Mouse (Mus musculus) forebrain, embryonic 15.5 days (tissue): Measurements from ENCODE around the gene Sigmar1. TPM values are rescaled to one million over a fixed set of nuclear protein-coding genes. Genes with fewer than 3 reads are reported as not detected.
A peak's percentile ranks its signal among the peaks of the same experiment; 100 is the strongest.

ENCODE experiments used
- ATAC-seq: fragments of 200-750 bp; cut with Nextera tagmentation; replicated peaks from 2 replicates; pipeline ENCODE4 v1.8.0; 2017; ENCODE audit warnings: mild to moderate bottlenecking, moderate TSS enrichment, moderate library complexity
- H3K27ac ChIP-seq: fragments of 300-500 bp; sonication (generic); replicated peaks from 2 replicates; pipeline ENCODE4 v1.5.1; 2015; ENCODE audit warnings: mild to moderate bottlenecking, inconsistent platforms
- H3K27me3 ChIP-seq: fragments of 300-500 bp; sonication (generic); 2 replicates; pipeline ENCODE4 v1.6.1; 2015; ENCODE audit warnings: inconsistent platforms
- H3K36me3 ChIP-seq: fragments of 300-500 bp; sonication (generic); 2 replicates; pipeline ENCODE4 v1.6.1; 2015; ENCODE audit warnings: mild to moderate bottlenecking, inconsistent platforms
- H3K4me1 ChIP-seq: fragments of 300-500 bp; sonication (generic); 2 replicates; pipeline ENCODE4 v1.6.1; 2015; ENCODE audit warnings: inconsistent platforms
- H3K4me2 ChIP-seq: fragments of 300-500 bp; sonication (generic); replicated peaks from 2 replicates; pipeline ENCODE4 v1.6.1; 2015; ENCODE audit warnings: mild to moderate bottlenecking, inconsistent platforms
- H3K4me3 ChIP-seq: fragments of 300-500 bp; sonication (generic); 2 replicates; pipeline ENCODE4 v1.5.1; 2015; ENCODE audit warnings: mild to moderate bottlenecking, inconsistent platforms
- H3K9ac ChIP-seq: fragments of 300-500 bp; sonication (generic); replicated peaks from 2 replicates; pipeline ENCODE4 v1.6.1; 2015; ENCODE audit warnings: mild to moderate bottlenecking, inconsistent platforms
- H3K9me3 ChIP-seq: fragments of 300-500 bp; sonication (generic); 2 replicates; pipeline ENCODE4 v1.6.1; 2016; ENCODE audit warnings: inconsistent platforms
- WGBS: fragments of 180-500 bp; shearing (Covaris S2); methylation state at CpG from one replicate; pipeline ENCODE4 v1.1.7; 2015; ENCODE audit warnings: mixed read lengths; 5-methylcytosine and 5-hydroxymethylcytosine counted together
- polyA plus RNA-seq: library from polyadenylated mRNA; unstranded; fragments of >200 nt; fragmentation: Nextera tagmentation; extraction: Ambion mirVana; gene quantifications from 2 replicates; pipeline ENCODE4 v1.2.1, GENCODE M21; 2015

The Sigmar1 gene
- polyA plus RNA-seq, 1 experiment from 2014 or later = 46.3 TPM

GRCm38 (mm10) chr4:41745021-41745420, 10.9 kb downstream of the Sigmar1 start:
- WGBS = 88% methylated on average over 1 of the region's 1 CpGs
- H3K9me3 ChIP-seq = peaks cover 8% of the 10 kb centered on the region
- no peak overlapping the region for H3K4me2 ChIP-seq
- no peak overlapping the region for H3K27ac ChIP-seq
- peaks cover 11% of the 10 kb centered on the region for H3K4me1 ChIP-seq
- H3K27me3 ChIP-seq = no peaks in the 10 kb centered on the region
- no peak for ATAC-seq
- no peak overlapping the region for H3K4me3 ChIP-seq
- no peak overlapping the region for H3K9ac ChIP-seq
- H3K36me3 ChIP-seq = no peaks in the 10 kb centered on the region

- 72% methylated on average over 2 of the region's 2 CpGs for WGBS
- Histone ChIP-seq H3K36me3 (no peaks in the 10 kb centered on the region), H3K27ac (no peak overlapping the region), H3K9me3 (peaks cover 8% of the 10 kb centered on the region), H3K4me2 (no peak overlapping the region), H3K4me1 (peaks cover 20% of the 10 kb centered on the region), H3K9ac (no peak overlapping the region), H3K4me3 (no peak overlapping the region), H3K27me3 (no peaks in the 10 kb centered on the region)
- no peak for ATAC-seq
Measured at GRCm38 (mm10) chr4:41744131-41744530, 11.8 kb downstream of the Sigmar1 start.

DNA sequence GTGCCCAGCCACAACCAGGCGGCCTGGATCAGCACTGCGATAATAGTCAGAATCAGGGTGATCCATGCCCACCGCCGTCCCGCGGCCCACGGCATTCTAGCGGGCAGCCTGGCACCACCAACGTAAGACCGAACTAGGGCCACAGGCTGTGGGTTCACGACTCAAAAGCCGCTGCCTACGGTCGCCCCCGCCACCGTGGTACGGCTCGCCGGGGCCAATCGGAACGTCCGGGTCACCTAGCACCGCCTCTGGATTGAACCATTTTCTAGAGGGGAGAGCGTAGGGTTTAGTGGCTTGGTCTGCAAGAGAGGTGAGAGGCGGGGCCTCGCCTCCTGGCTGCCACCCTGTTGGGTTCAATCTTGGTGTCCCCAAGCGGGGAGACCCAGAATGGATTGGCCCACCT, 14.8 kb downstream of the Sigmar1 start:
- Histone ChIP-seq H3K4me1 (peaks cover 24% of the 10 kb centered on the region), H3K9ac (peak overlapping the region; percentile 77), H3K4me3 (peak overlapping the region; percentile 81), H3K27me3 (no peaks in the 10 kb centered on the region), H3K27ac (peak overlapping the region; percentile 80), H3K36me3 (peaks cover 5% of the 10 kb centered on the region; the same call in 1 of the 2 replicates), H3K9me3 (peaks cover 3% of the 10 kb centered on the region), H3K4me2 (peak overlapping the region; percentile 88)
- peak; percentile 97 for ATAC-seq
- WGBS = under 1% methylated on average over 27 of the region's 27 CpGs

- Histone ChIP-seq H3K9me3 (no peaks in the 10 kb centered on the region), H3K4me3 (peak overlapping the region; percentile 81), H3K27ac (peak overlapping the region; percentile 80), H3K4me2 (peak overlapping the region; percentile 88), H3K9ac (peak overlapping the region; percentile 77), H3K36me3 (peaks cover 5% of the 10 kb centered on the region; the same call in 1 of the 2 replicates), H3K27me3 (no peaks in the 10 kb centered on the region), H3K4me1 (peaks cover 24% of the 10 kb centered on the region)
- under 1% methylated on average over 48 of the region's 48 CpGs for WGBS
- ATAC-seq = peak; percentile 80
Measured at GRCm38 (mm10) chr4:41740380-41741157, 15.4 kb downstream of the Sigmar1 start.

GRCm38 (mm10) chr4:41739260-41739659, 16.7 kb downstream of the Sigmar1 start:
- Histone ChIP-seq H3K4me3 (no peak overlapping the region), H3K9me3 (no peaks in the 10 kb centered on the region), H3K4me2 (no peak overlapping the region), H3K9ac (no peak overlapping the region), H3K4me1 (peaks cover 24% of the 10 kb centered on the region), H3K27ac (no peak overlapping the region), H3K36me3 (peaks cover 5% of the 10 kb centered on the region; the same call in 1 of the 2 replicates), H3K27me3 (no peaks in the 10 kb centered on the region)
- 95% methylated on average over 13 of the region's 13 CpGs for WGBS
- no peak for ATAC-seq

DNA sequence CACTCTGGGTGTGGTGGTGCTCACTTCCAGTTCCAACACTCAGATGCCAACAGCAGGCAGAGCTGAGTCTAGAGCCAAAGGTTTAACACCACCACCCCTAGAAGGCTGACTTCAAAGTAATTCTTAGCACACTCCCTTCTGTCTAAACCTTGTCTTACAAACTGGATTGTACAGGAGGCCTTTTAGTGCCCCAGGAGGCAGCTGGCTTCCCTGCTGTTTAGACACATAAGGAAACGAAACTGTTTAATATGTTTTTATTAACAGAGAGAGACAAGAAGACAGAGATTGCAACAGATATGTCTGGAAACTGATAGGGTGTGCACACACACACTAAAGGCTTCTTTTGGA, 17.7 kb downstream of the Sigmar1 start:
- Histone ChIP-seq H3K9me3 (no peaks in the 10 kb centered on the region), H3K4me2 (no peak overlapping the region), H3K27me3 (no peaks in the 10 kb centered on the region), H3K4me1 (peaks cover 24% of the 10 kb centered on the region), H3K36me3 (peaks cover 5% of the 10 kb centered on the region; the same call in 1 of the 2 replicates), H3K9ac (no peak overlapping the region), H3K4me3 (no peak overlapping the region), H3K27ac (no peak overlapping the region)
- WGBS = 73% methylated on average over 1 of the region's 1 CpGs
- no peak for ATAC-seq

DNA sequence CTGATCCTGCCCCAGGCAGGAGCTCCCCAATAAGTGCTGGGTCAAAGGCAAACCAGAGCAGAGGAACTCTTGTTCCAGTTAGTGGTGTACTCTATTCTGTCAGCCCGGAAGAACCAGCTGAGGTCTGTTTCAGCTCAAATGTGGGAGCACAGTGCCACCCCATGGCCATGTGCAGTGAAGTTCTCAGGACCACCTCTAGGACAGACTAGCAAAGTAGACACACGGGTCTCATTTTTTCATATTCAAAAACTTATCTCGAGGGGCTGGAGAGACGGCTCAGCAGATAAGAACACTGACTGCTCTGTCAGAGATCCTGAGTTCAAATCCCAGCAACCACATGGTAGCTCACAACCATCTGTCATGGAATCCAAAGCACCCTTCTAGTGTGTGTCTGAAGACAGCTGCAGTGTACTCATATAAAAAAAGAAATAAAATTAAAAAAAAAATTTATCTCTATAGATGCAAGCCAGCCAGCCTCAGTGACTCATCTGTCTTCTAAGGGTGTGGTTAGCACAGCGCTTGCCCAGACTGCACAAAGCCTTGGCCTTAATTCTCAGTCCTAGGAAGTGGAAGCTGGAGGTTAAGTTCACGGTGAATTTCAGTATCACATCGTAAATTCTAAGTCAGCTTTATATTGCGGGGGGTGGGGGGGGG, 18.2 kb downstream of the Sigmar1 start:
- Histone ChIP-seq H3K4me3 (no peak overlapping the region), H3K4me2 (no peak overlapping the region), H3K9me3 (no peaks in the 10 kb centered on the region), H3K9ac (no peak overlapping the region), H3K4me1 (peaks cover 24% of the 10 kb centered on the region), H3K27ac (no peak overlapping the region), H3K36me3 (peaks cover 5% of the 10 kb centered on the region; the same call in 1 of the 2 replicates), H3K27me3 (peaks cover under 1% of the 10 kb centered on the region; the same call in 1 of the 2 replicates)
- ATAC-seq = peak; percentile 39; the same call in 1 of the 2 replicates
- WGBS = 50% methylated on average over 8 of the region's 8 CpGs

DNA sequence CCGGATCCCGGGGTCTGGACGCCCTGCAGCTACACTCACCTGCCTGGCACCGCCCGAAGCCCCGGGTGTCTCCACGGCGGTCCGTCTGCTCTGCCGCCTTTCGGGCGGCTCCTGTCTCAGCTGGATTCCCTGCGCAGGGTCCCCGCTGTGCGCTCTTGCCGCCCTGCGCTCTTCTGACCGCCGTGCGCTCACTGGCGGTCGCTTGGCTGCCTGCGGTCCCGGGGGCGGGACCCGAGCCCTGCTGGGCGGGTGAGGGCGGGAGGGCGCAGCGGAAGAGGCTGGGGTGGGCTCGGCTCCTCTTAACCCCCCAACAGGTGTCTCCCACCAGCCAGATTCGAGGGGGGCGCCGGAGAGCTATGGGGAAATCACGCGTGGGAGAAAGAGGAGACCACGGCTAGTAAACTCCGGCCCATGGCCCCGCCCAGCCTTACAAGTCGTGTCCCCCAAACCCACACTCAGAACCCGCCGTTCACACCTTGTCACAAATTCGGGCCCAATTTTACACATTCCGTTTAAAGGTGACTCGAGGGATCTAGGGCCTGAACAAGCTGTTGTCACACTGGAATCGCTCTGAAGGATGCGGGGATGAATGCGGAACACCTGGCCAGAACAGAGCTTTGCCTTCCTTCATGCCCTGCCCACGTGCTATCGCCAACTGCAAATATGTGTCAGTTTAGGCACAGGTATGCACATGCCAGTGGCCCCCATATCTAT, 24.7 kb downstream of the Sigmar1 start, which contains the start of gene Arid3c:
TSS of gene Arid3c (minus strand) at position 91 of the 714 bp plus-strand sequence.
- Histone ChIP-seq H3K27ac (no peak within 1 kb of the TSS), H3K4me3 (peak within 1 kb of the TSS; percentile 33), H3K27me3 (peaks cover 37% of the 10 kb centered on the region), H3K36me3 (no peaks in the 10 kb centered on the region), H3K4me1 (peaks cover 23% of the 10 kb centered on the region), H3K4me2 (peak within 1 kb of the TSS; percentile 58), H3K9ac (0 out of 2 replicates have a peak within 1 kb of the TSS, but pooled peaks have one; percentile 30), H3K9me3 (no peaks in the 10 kb centered on the region)
- 1% methylated on average over 50 of the region's 50 CpGs for WGBS
- ATAC-seq = no peak

DNA sequence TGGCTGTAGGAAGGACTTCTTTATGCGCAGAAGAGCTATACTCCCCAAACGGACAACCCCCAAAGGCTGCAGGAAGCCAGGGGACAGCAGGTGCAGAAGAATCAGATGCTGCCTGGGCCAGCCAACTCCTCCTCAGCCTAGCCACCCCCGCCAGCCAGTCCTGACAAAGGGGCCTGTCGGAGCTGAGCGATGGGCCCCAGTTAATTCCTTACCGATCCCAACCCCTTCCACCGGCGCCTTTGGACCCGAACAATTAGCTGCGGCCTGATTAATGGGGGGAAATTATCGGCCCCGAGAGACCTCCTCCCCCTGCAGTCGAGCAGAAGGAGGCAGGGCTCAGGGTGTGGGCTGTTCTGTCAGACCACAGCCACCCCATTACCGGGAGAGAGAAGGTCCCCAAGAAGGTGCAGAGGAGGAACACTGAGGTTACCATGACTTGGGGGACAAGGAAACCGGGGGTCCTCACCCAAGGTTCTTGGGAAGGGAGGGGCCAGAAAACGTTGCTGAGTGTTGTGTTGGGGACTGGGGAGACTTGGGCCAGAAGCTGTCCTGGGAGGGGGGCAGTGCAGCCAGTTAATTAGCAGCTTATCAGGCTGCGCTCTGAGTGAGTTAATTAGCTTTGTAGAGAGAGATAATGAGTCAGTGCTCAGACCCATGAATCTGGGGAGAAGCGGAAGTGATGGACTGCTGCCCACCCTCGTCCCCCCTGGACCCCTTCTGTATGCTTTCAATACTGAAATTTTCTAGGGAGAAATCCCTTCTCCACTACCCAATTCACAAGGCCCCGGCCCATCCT, 28.9 kb downstream of the Sigmar1 start:
- peak overlapping the region; percentile 33; the same call in 1 of the 2 replicates for H3K9ac ChIP-seq

GRCm38 (mm10) chr4:41722918-41723351, 33.0 kb downstream of the Sigmar1 start, which contains the start of gene Dctn3:
Gene Dctn3, minus strand, starts transcription at chr4:41723170.
- Histone ChIP-seq H3K4me3 (peak within 1 kb of the TSS; percentile 84), H3K4me2 (peak within 1 kb of the TSS; percentile 73), H3K9me3 (no peaks in the 10 kb centered on the region), H3K27ac (peak within 1 kb of the TSS; percentile 43), H3K4me1 (peaks cover 37% of the 10 kb centered on the region), H3K9ac (peak within 1 kb of the TSS; percentile 96), H3K36me3 (peaks cover 21% of the 10 kb centered on the region), H3K27me3 (peaks cover 20% of the 10 kb centered on the region)
- ATAC-seq = peak; percentile 95
- WGBS = under 1% methylated on average over 27 of the region's 27 CpGs

More for the DNA sequence above, 28.9 kb downstream of the Sigmar1 start:
- H3K27ac ChIP-seq = peak overlapping the region; percentile 61
- WGBS = 4% methylated on average over 20 of the region's 20 CpGs
- no peaks in the 10 kb centered on the region for H3K9me3 ChIP-seq
- no peaks in the 10 kb centered on the region for H3K36me3 ChIP-seq
- peak overlapping the region; percentile 34 for H3K4me2 ChIP-seq
- H3K27me3 ChIP-seq = peaks cover 54% of the 10 kb centered on the region
- H3K4me1 ChIP-seq = peaks cover 40% of the 10 kb centered on the region
- ATAC-seq = no peak; the same call in 1 of the 2 replicates
- H3K4me3 ChIP-seq = no peak overlapping the region

- Histone ChIP-seq H3K27ac (no peak overlapping the region), H3K4me1 (peaks cover 32% of the 10 kb centered on the region), H3K4me3 (no peak overlapping the region), H3K9me3 (no peaks in the 10 kb centered on the region), H3K4me2 (no peak overlapping the region), H3K36me3 (peaks cover 37% of the 10 kb centered on the region), H3K27me3 (no peaks in the 10 kb centered on the region), H3K9ac (no peak overlapping the region)
- ATAC-seq = no peak
- 72% methylated on average over 6 of the region's 6 CpGs for WGBS
Measured at GRCm38 (mm10) chr4:41716834-41717233, 39.1 kb downstream of the Sigmar1 start.
